Mouse (Mus musculus) MEL (cell line): ENCODE data around the gene Selenom. TPM values are rescaled to one million over a fixed set of nuclear protein-coding genes. Genes with fewer than 3 reads are reported as not detected.

Source experiments
- DNase-seq: peaks from one replicate; pipeline ENCODE4 v3.0.0; 2011; ENCODE audit warnings: low read depth, low spot score
- H3K27ac ChIP-seq: 2 replicates; pipeline ENCODE4 v1.5.1; 2012; ENCODE audit warnings: low read depth, mild to moderate bottlenecking, control low read depth, low read length, moderate library complexity; ENCODE audit not compliant: control insufficient read depth
- H3K27me3 ChIP-seq, 2 experiments: fragments of 150-350 bp in 1 of 2; sonication (generic) in 1 of 2; 2 replicates each; pipeline ENCODE4 v1.6.1; 2012; ENCODE audit warnings: low read length in 2 of 2, mild to moderate bottlenecking in 2 of 2, improper control_type of control experiment in 1 of 2, moderate library complexity in 1 of 2; ENCODE audit not compliant: insufficient read depth in 2 of 2, control insufficient read depth in 1 of 2
- H3K36me3 ChIP-seq, 2 experiments: 2 replicates each; pipeline ENCODE4 v1.6.1; 2012 to 2014; ENCODE audit warnings: low read length in 2 of 2, improper control_type of control experiment in 1 of 2, inconsistent platforms in 1 of 2, mild to moderate bottlenecking in 1 of 2; ENCODE audit not compliant: insufficient read depth in 2 of 2, control insufficient read depth in 1 of 2
- H3K4me1 ChIP-seq, 2 experiments: fragments of 150-350 bp in 1 of 2; sonication (generic) in 1 of 2; 2 replicates each; pipeline ENCODE4 v1.6.1; 2012; ENCODE audit warnings: low read length in 2 of 2, improper control_type of control experiment in 1 of 2, mild to moderate bottlenecking in 1 of 2; ENCODE audit not compliant: insufficient read depth in 2 of 2, control insufficient read depth in 1 of 2
- H3K4me3 ChIP-seq, 2 experiments: fragments of 150-350 bp in 1 of 2; sonication (generic) in 1 of 2; 2 replicates each; pipeline ENCODE4 v1.5.1; 2012; ENCODE audit warnings: low read depth in 2 of 2, low read length in 2 of 2, mild to moderate bottlenecking in 2 of 2, moderate library complexity in 2 of 2, control low read depth in 1 of 2, improper control_type of control experiment in 1 of 2; ENCODE audit not compliant: control insufficient read depth in 1 of 2, insufficient read depth in 1 of 2
- H3K79me2 ChIP-seq: 2 replicates; pipeline ENCODE4 v1.6.1; 2012; ENCODE audit warnings: mild to moderate bottlenecking, low read length, moderate library complexity; ENCODE audit not compliant: control insufficient read depth, poor library complexity, insufficient read depth
- H3K9ac ChIP-seq: 2 replicates; pipeline ENCODE4 v1.6.1; 2012; ENCODE audit warnings: low read depth, mild to moderate bottlenecking, control low read depth, low read length, moderate library complexity; ENCODE audit not compliant: control insufficient read depth, poor library complexity, severe bottlenecking
- H3K9me3 ChIP-seq: fragments of 150-350 bp; sonication (generic); replicated peaks from 2 replicates; pipeline ENCODE4 v1.6.1; 2012; ENCODE audit warnings: mild to moderate bottlenecking, low read length, improper control_type of control experiment, moderate library complexity; ENCODE audit not compliant: insufficient read depth
- CHD2 ChIP-seq: IDR thresholded peaks from 2 replicates; pipeline ENCODE4 v1.6.1; 2011; ENCODE audit warnings: low read length, improper control_type of control experiment
- CTCF ChIP-seq, 3 experiments: IDR thresholded peaks in 2 of 3; conservative IDR thresholded peaks in 1 of 3; 2 replicates each; pipeline ENCODE4 v1.5.1; 2011 to 2012; ENCODE audit warnings: low read length in 3 of 3, low read depth in 2 of 3, mild to moderate bottlenecking in 2 of 3, improper control_type of control experiment in 1 of 3, inconsistent platforms in 1 of 3, mixed read lengths in 1 of 3, moderate library complexity in 1 of 3; ENCODE audit not compliant: control insufficient read depth in 1 of 3, insufficient read depth in 1 of 3, poor library complexity in 1 of 3, severe bottlenecking in 1 of 3
- ELF1 ChIP-seq: IDR thresholded peaks from 2 replicates; pipeline ENCODE4 v1.6.1; 2014; ENCODE audit warnings: low read depth, mild to moderate bottlenecking, inconsistent platforms, low read length, improper control_type of control experiment, moderate library complexity
- GABPA ChIP-seq: IDR thresholded peaks from 2 replicates; pipeline ENCODE4 v1.6.1; 2012; ENCODE audit warnings: low read depth, mild to moderate bottlenecking, inconsistent platforms, low read length, improper control_type of control experiment, moderate library complexity
- GATA1 ChIP-seq: IDR thresholded peaks from 2 replicates; pipeline ENCODE4 v1.6.1; 2011; ENCODE audit warnings: low read depth, low read length, improper control_type of control experiment
- HCFC1 ChIP-seq: IDR thresholded peaks from 2 replicates; pipeline ENCODE4 v1.6.1; 2012; ENCODE audit warnings: low read depth, mild to moderate bottlenecking, inconsistent platforms, low read length, improper control_type of control experiment, moderate library complexity
- JUND ChIP-seq: IDR thresholded peaks from 2 replicates; pipeline ENCODE4 v1.6.1; 2011; ENCODE audit warnings: low read depth, mild to moderate bottlenecking, improper control_type of control experiment, low read length
- KAT2A ChIP-seq: conservative IDR thresholded peaks from 2 replicates; pipeline ENCODE4 v1.6.1; 2012; ENCODE audit warnings: low read depth, low read length, improper control_type of control experiment, inconsistent platforms
- MAFK ChIP-seq: IDR thresholded peaks from 2 replicates; pipeline ENCODE4 v1.6.1; 2011; ENCODE audit warnings: low read depth, mild to moderate bottlenecking, low read length, improper control_type of control experiment, borderline replicate concordance
- MAX ChIP-seq: IDR thresholded peaks from 2 replicates; pipeline ENCODE4 v1.6.1; 2011; ENCODE audit warnings: low read length, improper control_type of control experiment
- MAZ ChIP-seq: IDR thresholded peaks from 2 replicates; pipeline ENCODE4 v1.6.1; 2012; ENCODE audit warnings: low read depth, mild to moderate bottlenecking, inconsistent platforms, low read length, improper control_type of control experiment
- MYB ChIP-seq: IDR thresholded peaks from 2 replicates; pipeline ENCODE4 v1.6.1; 2011; ENCODE audit warnings: mild to moderate bottlenecking, low read depth, low read length, improper control_type of control experiment
- MYC ChIP-seq: IDR thresholded peaks from 2 replicates; pipeline ENCODE4 v1.6.1; 2011; ENCODE audit warnings: low read depth, mild to moderate bottlenecking, low read length, improper control_type of control experiment, moderate library complexity
- NELFE ChIP-seq: IDR thresholded peaks from 2 replicates; pipeline ENCODE4 v1.6.1; 2011; ENCODE audit warnings: low read depth, low read length, improper control_type of control experiment
- NRF1 ChIP-seq: IDR thresholded peaks from 2 replicates; pipeline ENCODE4 v1.6.1; 2014; ENCODE audit warnings: low read depth, mild to moderate bottlenecking, inconsistent platforms, low read length, improper control_type of control experiment, moderate library complexity; ENCODE audit not compliant: poor library complexity, insufficient read depth, severe bottlenecking
- POLR2A ChIP-seq, 2 experiments: IDR thresholded peaks; 2 replicates each; pipeline ENCODE4 v1.6.1; 2011 to 2012; ENCODE audit warnings: low read length in 2 of 2, mild to moderate bottlenecking in 2 of 2, control low read depth in 1 of 2, improper control_type of control experiment in 1 of 2, low read depth in 1 of 2, moderate library complexity in 1 of 2; ENCODE audit not compliant: control insufficient read depth in 1 of 2, insufficient read depth in 1 of 2, poor library complexity in 1 of 2
- POLR2AphosphoS5 ChIP-seq: IDR thresholded peaks from 2 replicates; pipeline ENCODE4 v1.6.1; 2012; ENCODE audit warnings: low read depth, borderline replicate concordance, mild to moderate bottlenecking, inconsistent platforms, low read length, moderate library complexity, mixed read lengths
- RCOR1 ChIP-seq: IDR thresholded peaks from 2 replicates; pipeline ENCODE4 v1.6.1; 2012; ENCODE audit warnings: low read depth, mild to moderate bottlenecking, inconsistent platforms, low read length, improper control_type of control experiment
- SIN3A ChIP-seq: IDR thresholded peaks from 2 replicates; pipeline ENCODE4 v1.6.1; 2012; ENCODE audit warnings: low read length, improper control_type of control experiment, inconsistent platforms
- TAL1 ChIP-seq: IDR thresholded peaks from 2 replicates; pipeline ENCODE4 v1.6.1; 2012; ENCODE audit warnings: mild to moderate bottlenecking, inconsistent platforms, low read length, moderate library complexity, mixed read lengths
- TBP ChIP-seq: IDR thresholded peaks from 2 replicates; pipeline ENCODE4 v1.8.0; 2011; ENCODE audit warnings: low read depth, low read length, improper control_type of control experiment
- UBTF ChIP-seq: IDR thresholded peaks from 2 replicates; pipeline ENCODE4 v1.6.1; 2012; ENCODE audit warnings: low read depth, mild to moderate bottlenecking, inconsistent platforms, low read length, improper control_type of control experiment, moderate library complexity, borderline replicate concordance; ENCODE audit not compliant: insufficient read depth
- USF1 ChIP-seq: IDR thresholded peaks from 2 replicates; pipeline ENCODE4 v1.6.1; 2014; ENCODE audit warnings: low read depth, mild to moderate bottlenecking, inconsistent platforms, low read length, improper control_type of control experiment, moderate library complexity
- USF2 ChIP-seq, 2 experiments: IDR thresholded peaks; 2 replicates each; pipeline ENCODE4 v1.6.1; 2011 to 2012; ENCODE audit warnings: improper control_type of control experiment in 2 of 2, low read length in 2 of 2, borderline replicate concordance in 1 of 2, inconsistent platforms in 1 of 2, low read depth in 1 of 2, mild to moderate bottlenecking in 1 of 2; ENCODE audit not compliant: insufficient read depth in 1 of 2
- ZC3H11A ChIP-seq: IDR thresholded peaks from 2 replicates; pipeline ENCODE4 v1.6.1; 2012; ENCODE audit warnings: low read depth, mild to moderate bottlenecking, inconsistent platforms, low read length, improper control_type of control experiment
- ZNF384 ChIP-seq: IDR thresholded peaks from 2 replicates; pipeline ENCODE4 v1.6.1; 2012; ENCODE audit warnings: low read depth, mild to moderate bottlenecking, inconsistent platforms, low read length, improper control_type of control experiment
- polyA plus RNA-seq, 2 experiments: library from polyadenylated mRNA; stranded (reverse) in 1 of 2; unstranded in 1 of 2; fragments of >175 nt in 1 of 2; fragments of >200 nt in 1 of 2; gene quantifications; 2 replicates each; pipeline versions ENCODE4 v1.2.1 to v1.2.4; 2012; ENCODE audit warnings: low replicate concordance in 2 of 2, low read depth in 1 of 2; ENCODE audit not compliant: insufficient read length in 2 of 2, insufficient read depth in 1 of 2, missing spikeins in 1 of 2
- total RNA-seq: library from RNA; depleted of rRNA; stranded (reverse); fragments of 300-350 nt; gene quantifications from 2 replicates; pipeline ENCODE4 v1.2.3, GENCODE M21; 2012

Gene Selenom
- total and polyA plus RNA-seq, 3 experiments: 29.5 to 35.4 TPM; not detected in 1

GRCm38 (mm10) chr11:3495496-3495895, 19.0 kb upstream of the Selenom start:
- no peak for TF ChIP-seq JUND
- no peak for TF ChIP-seq POLR2AphosphoS5
- no peak for TF ChIP-seq GATA1
- no peak for TF ChIP-seq NELFE
- no peak for TF ChIP-seq GABPA
- TF ChIP-seq CTCF (IDR thresholded peaks at IDR 0.05 in 2 of 3, conservative IDR thresholded peaks at IDR 0.05 in 1 of 3; ENCODE audit: control insufficient read depth in 1 of 3, insufficient read depth in 1 of 3, low read depth in 2 of 3, low read length in 3 of 3, poor library complexity in 1 of 3, severe bottlenecking in 1 of 3): no peak
- TF ChIP-seq ELF1: no peak
- TF ChIP-seq TBP: no peak
- TF ChIP-seq USF2 (IDR thresholded peaks at IDR 0.05; ENCODE audit: borderline replicate concordance in 1 of 2, insufficient read depth in 1 of 2, low read depth in 1 of 2, low read length in 2 of 2): no peak
- no peak for TF ChIP-seq ZNF384
- no peak for TF ChIP-seq HCFC1
- no peak for TF ChIP-seq KAT2A
- TF ChIP-seq SIN3A: no peak
- TF ChIP-seq MAFK: no peak
- no peak for TF ChIP-seq CHD2
- no peak for TF ChIP-seq ZC3H11A
- no peak for TF ChIP-seq MYB
- Histone ChIP-seq H3K36me3 (no peaks in the 10 kb centered on the region), H3K27ac (no peak overlapping the region), H3K27me3 (no peaks in the 10 kb centered on the region), H3K9ac (no peak overlapping the region), H3K79me2 (no peaks in the 10 kb centered on the region), H3K4me3 (no peak overlapping the region), H3K9me3 (no peaks in the 10 kb centered on the region), H3K4me1 (peaks cover 0 to 2% of the 10 kb centered on the region in 2 experiments; a peak in 3 of 4 replicates)
- DNase-seq: no peak

- TF ChIP-seq USF1: no peak
- TF ChIP-seq MAX: no peak
- no peak for TF ChIP-seq TAL1
- no peak for TF ChIP-seq NRF1
- TF ChIP-seq POLR2AphosphoS5: no peak
- TF ChIP-seq RCOR1: no peak
- no peak for TF ChIP-seq MYB
- no peak for TF ChIP-seq USF2 (IDR thresholded peaks at IDR 0.05; ENCODE audit: borderline replicate concordance in 1 of 2, insufficient read depth in 1 of 2, low read depth in 1 of 2, low read length in 2 of 2)
- TF ChIP-seq POLR2A (IDR thresholded peaks at IDR 0.05; ENCODE audit: control insufficient read depth in 1 of 2, insufficient read depth in 1 of 2, low read depth in 1 of 2, low read length in 2 of 2, poor library complexity in 1 of 2): no peak
- no peak for TF ChIP-seq CTCF (IDR thresholded peaks at IDR 0.05 in 2 of 3, conservative IDR thresholded peaks at IDR 0.05 in 1 of 3; ENCODE audit: control insufficient read depth in 1 of 3, insufficient read depth in 1 of 3, low read depth in 2 of 3, low read length in 3 of 3, poor library complexity in 1 of 3, severe bottlenecking in 1 of 3)
- no peak for TF ChIP-seq MYC
- TF ChIP-seq ZC3H11A: no peak
- no peak for TF ChIP-seq UBTF
- TF ChIP-seq MAZ: no peak
- no peak for TF ChIP-seq HCFC1
- no peak for TF ChIP-seq CHD2
- TF ChIP-seq ZNF384: no peak
These were observed 17.7 kb upstream of the Selenom start for GRCm38 (mm10) chr11:3496756-3497155.

More at GRCm38 (mm10) chr11:3496756-3497155, 17.7 kb upstream of the Selenom start:
- Histone ChIP-seq H3K79me2 (no peaks in the 10 kb centered on the region), H3K9ac (no peak overlapping the region), H3K4me1 (no peaks in the 10 kb centered on the region), H3K27me3 (no peaks in the 10 kb centered on the region), H3K9me3 (no peaks in the 10 kb centered on the region), H3K36me3 (no peaks in the 10 kb centered on the region), H3K27ac (no peak overlapping the region), H3K4me3 (no peak overlapping the region)
- DNase-seq: no peak
